Mouse (Mus musculus) neural tube, embryonic 11.5 days (tissue): ENCODE measurements around the gene Ap5s1. TPM values are rescaled to one million over a fixed set of nuclear protein-coding genes. Genes with fewer than 3 reads are reported as not detected.

Experiments
- ATAC-seq: fragments of 200-750 bp; cut with Nextera tagmentation; 2 replicates; pipeline ENCODE4 v1.8.0; 2017; ENCODE audit warnings: moderate number of reproducible peaks, mild to moderate bottlenecking, moderate TSS enrichment, moderate library complexity; ENCODE audit not compliant: insufficient read depth, low FRiP score, low TSS enrichment
- DNase-seq: peaks from one replicate; pipeline ENCODE4 v3.0.0-alpha.2; 2015; ENCODE audit warnings: low spot score
- H3K27ac ChIP-seq: fragments of 300-500 bp; sonication (generic); 2 replicates; pipeline ENCODE4 v1.5.1; 2014; ENCODE audit warnings: low read depth, mild to moderate bottlenecking, low read length
- H3K27me3 ChIP-seq: fragments of 300-500 bp; sonication (generic); 2 replicates; pipeline ENCODE4 v1.6.1; 2014; ENCODE audit warnings: mild to moderate bottlenecking, low read length, mixed read lengths; ENCODE audit not compliant: control insufficient read depth, insufficient read depth
- H3K36me3 ChIP-seq: fragments of 300-500 bp; sonication (generic); 2 replicates; pipeline ENCODE4 v1.6.1; 2014; ENCODE audit warnings: mild to moderate bottlenecking, low read length, moderate library complexity, mixed read lengths; ENCODE audit not compliant: control insufficient read depth, insufficient read depth
- H3K4me1 ChIP-seq: fragments of 300-500 bp; sonication (generic); 2 replicates; pipeline ENCODE4 v1.6.1; 2014; ENCODE audit warnings: low read length, mixed read lengths; ENCODE audit not compliant: control insufficient read depth, insufficient read depth
- H3K4me2 ChIP-seq: fragments of 300-500 bp; sonication (generic); 2 replicates; pipeline ENCODE4 v1.6.1; 2014; ENCODE audit warnings: low read depth, mild to moderate bottlenecking, moderate library complexity
- H3K4me3 ChIP-seq: fragments of 300-500 bp; sonication (generic); 2 replicates; pipeline ENCODE4 v1.5.1; 2014; ENCODE audit warnings: low read depth, low read length
- H3K9ac ChIP-seq: fragments of 300-500 bp; sonication (generic); 2 replicates; pipeline ENCODE4 v1.6.1; 2014; ENCODE audit warnings: mild to moderate bottlenecking, low read length
- H3K9me3 ChIP-seq: fragments of 300-500 bp; sonication (generic); 2 replicates; pipeline ENCODE4 v1.6.1; 2016; ENCODE audit warnings: low read length; ENCODE audit not compliant: control insufficient read depth
- WGBS: fragments of 180-500 bp; shearing (Covaris S2); extraction: QIAGEN DNeasy Blood & Tissue Kit; methylation state at CpG from one replicate; pipeline ENCODE4 v1.1.7; 2014; 5-methylcytosine and 5-hydroxymethylcytosine counted together
- polyA plus RNA-seq: library from polyadenylated mRNA; unstranded; fragments of >200 nt; fragmentation: Nextera tagmentation; extraction: Ambion mirVana; gene quantifications from 2 replicates; pipeline ENCODE4 v1.2.1, GENCODE M21; 2014

The Ap5s1 gene
- polyA plus RNA-seq, 1 experiment from 2014 or later: 27.6 TPM

DNA sequence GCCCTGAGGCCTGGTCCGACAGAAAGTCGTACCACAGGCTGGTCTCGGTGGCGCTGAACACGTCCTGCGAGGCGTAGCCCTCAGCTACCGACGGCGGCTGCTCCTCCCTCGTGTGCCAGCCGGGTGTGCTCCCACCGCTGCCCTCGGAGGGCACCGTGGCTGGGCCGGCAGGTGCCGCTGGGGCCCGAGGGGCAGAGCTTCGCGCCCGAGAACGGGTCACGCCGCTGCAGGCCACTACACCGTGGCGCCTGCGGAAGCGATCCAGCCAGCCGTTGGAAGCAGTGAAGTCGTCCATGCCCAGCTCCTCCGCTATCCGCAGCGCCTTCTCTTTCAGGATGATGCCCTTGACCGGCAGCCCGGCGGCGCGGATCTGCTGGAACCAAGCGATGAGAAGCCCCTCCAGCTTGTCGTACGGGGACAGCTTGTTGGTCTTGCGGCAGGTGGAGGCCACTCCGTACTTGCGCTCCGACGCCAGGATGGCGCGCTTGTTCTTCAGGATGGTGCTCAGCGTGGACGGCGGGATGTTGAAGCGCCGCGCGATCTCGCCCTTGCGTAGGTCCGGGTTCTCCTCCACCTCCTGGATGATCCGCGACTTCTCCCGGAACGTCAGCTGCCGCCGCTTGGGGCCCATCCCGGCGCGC, 27.5 kb upstream of the Ap5s1 start:
- WGBS: under 1% methylated on average over 59 of the region's 67 CpGs
- Histone ChIP-seq H3K27ac (peak overlapping the region; percentile 93), H3K36me3 (peaks cover 2% of the 10 kb centered on the region; the same call in 1 of the 2 replicates), H3K27me3 (no peaks in the 10 kb centered on the region), H3K9me3 (no peaks in the 10 kb centered on the region), H3K4me3 (peak overlapping the region; percentile 90), H3K9ac (peak overlapping the region; percentile 97), H3K4me1 (peaks cover 28% of the 10 kb centered on the region), H3K4me2 (peak overlapping the region; percentile 96)
- ATAC-seq (peak; percentile 45; the same call in 1 of the 2 replicates), DNase-seq (peak; percentile 79)

DNA sequence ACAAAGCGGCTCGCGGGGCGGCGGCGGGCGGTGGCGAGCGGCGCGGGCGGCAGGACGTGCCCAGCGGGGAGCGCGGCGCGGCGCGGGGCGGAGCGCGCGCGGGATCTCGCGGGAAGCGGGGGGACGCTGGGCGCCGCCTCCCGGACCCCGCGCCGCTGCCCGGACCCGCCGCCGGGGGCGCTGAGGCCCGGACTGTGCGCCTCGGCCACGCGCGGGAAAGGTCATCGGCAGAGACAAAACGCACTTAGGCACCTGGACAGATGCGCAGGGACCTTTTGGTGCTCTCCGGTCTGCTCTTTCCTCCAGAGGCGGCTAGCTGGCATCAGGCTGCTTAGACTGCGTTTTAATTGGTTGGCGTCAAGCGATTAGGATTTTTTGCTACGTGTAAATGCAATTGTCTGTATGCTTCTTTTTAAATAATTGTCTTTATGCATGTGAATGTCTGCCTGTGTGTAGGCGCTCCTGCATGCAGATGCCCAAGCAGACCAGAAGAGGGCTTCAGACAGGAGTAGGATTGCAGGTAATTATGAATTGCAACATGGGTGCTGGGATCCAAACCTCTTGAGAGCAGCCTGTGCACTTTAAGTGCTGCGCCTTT, 26.8 kb upstream of the Ap5s1 start, which contains the start of gene Cenpb:
Gene Cenpb (minus strand): TSS at position 78 of the 598 bp plus-strand sequence.
- peak; percentile 91 for DNase-seq
- peaks cover 2% of the 10 kb centered on the region; the same call in 1 of the 2 replicates for H3K36me3 ChIP-seq
- H3K4me2 ChIP-seq: peak within 1 kb of the TSS; percentile 96
- H3K4me3 ChIP-seq: peak within 1 kb of the TSS; percentile 90
- no peaks in the 10 kb centered on the region for H3K27me3 ChIP-seq
- H3K27ac ChIP-seq: peak within 1 kb of the TSS; percentile 93
- peaks cover 25% of the 10 kb centered on the region for H3K4me1 ChIP-seq
- ATAC-seq: peak; percentile 78
- H3K9ac ChIP-seq: peak within 1 kb of the TSS; percentile 97
- H3K9me3 ChIP-seq: no peaks in the 10 kb centered on the region
- 4% methylated on average over 31 of the region's 57 CpGs for WGBS

DNA sequence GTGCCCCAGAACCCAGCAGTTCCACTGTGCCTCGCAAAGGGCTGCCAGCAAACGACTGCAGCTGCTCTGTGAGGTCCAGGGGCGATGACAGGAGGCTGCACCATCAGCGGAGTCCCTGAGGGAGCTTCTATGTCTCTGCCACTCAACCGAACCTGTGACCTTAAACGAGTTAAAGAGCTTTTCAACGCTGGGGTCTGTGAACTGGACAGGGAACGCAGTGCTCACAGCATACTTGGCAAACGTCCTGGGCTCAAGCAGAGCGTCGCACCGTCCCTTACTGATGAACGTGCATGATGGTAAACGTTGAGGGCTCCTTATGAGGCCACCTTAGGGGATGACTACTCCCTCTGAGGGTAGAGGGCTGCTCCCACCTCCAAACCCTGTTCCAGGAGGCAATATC, 20.5 kb upstream of the Ap5s1 start:
- 2% methylated on average over 14 of the region's 14 CpGs for WGBS
- Histone ChIP-seq H3K4me3 (peak overlapping the region; percentile 62), H3K9ac (peak overlapping the region; percentile 48; the same call in 1 of the 2 replicates), H3K9me3 (no peaks in the 10 kb centered on the region), H3K4me2 (peak overlapping the region; percentile 74), H3K27me3 (no peaks in the 10 kb centered on the region), H3K36me3 (no peaks in the 10 kb centered on the region), H3K27ac (no peak overlapping the region), H3K4me1 (peaks cover 24% of the 10 kb centered on the region)
- DNase-seq: no peak
- no peak for ATAC-seq

DNA sequence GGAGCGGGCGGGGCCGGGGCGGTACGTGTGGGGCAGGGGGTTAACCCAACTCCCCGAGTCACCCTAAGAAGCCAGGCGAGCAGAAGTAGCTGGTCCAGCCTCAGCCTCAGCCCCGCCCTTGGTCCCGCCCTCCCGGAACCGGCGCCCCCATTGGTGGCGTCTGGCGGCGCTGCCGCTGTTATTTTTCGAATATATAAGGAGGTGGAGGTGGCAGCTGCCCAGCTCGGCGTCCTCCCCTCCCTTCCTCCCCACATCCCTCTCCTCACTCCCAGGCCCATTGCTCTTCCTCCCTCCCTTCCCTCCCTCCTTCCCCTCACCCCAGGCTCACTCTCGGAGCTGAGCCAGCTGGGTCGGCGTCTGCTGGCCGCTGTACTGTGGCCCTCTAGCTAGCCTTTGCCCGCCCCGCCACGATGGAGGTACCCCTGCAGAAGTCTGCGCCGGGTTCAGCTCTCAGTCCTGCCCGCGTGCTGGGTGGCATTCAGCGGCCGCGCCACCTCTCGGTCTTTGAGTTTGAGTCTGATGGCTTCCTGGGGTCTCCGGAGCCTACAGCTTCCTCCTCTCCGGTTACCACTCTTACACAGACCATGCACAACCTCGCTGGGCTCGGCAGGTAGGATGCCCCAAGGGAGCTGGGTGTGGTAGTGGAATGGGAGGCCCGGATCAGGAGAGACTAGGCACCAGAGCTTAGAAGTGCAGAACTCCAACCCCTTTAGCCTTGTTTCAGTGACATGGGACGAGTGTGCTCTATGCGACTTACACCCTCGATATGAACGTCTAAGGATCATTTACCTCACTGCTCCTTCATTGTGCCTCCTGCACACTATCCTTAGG, 19.9 kb upstream of the Ap5s1 start, which contains the start of the genes Cdc25b and Spef1:
Gene Cdc25b (plus strand): TSS at position 179 of the 831 bp plus-strand sequence.
Gene Spef1 (minus strand): TSS at position 512 of the 831 bp plus-strand sequence.
- peaks cover 24% of the 10 kb centered on the region for H3K4me1 ChIP-seq
- WGBS: under 1% methylated on average over 43 of the region's 43 CpGs

DNA sequence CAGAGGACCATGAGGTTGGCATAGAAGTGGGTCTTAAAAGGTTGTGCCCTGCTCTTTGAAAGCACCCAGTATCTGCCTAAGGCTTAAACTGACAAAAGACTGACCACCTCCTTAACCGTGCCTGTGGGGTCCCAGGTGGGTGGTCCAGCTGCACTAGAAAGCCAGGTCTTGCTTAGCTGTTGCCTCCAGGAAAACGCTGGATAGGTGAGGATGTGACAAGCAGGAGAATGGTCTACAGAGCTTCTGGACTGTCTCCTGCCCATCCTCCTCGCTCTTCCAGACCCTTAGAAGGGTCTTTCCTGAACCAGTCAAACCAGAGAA, 19.3 kb upstream of the Ap5s1 start:
- Histone ChIP-seq H3K36me3 (peaks cover 3% of the 10 kb centered on the region; the same call in 1 of the 2 replicates), H3K4me1 (peaks cover 24% of the 10 kb centered on the region), H3K4me2 (peak overlapping the region; percentile 74), H3K4me3 (peak overlapping the region; percentile 62), H3K9ac (peak overlapping the region; percentile 79), H3K9me3 (no peaks in the 10 kb centered on the region), H3K27me3 (no peaks in the 10 kb centered on the region), H3K27ac (peak overlapping the region; percentile 29; the same call in 1 of the 2 replicates)
- 22% methylated on average over 3 of the region's 3 CpGs for WGBS
- no peak for DNase-seq
- ATAC-seq: no peak

More for the DNA sequence above, 19.9 kb upstream of the Ap5s1 start, which contains the start of the genes Cdc25b and Spef1:
- Histone ChIP-seq H3K9me3 (no peaks in the 10 kb centered on the region), H3K4me2 (peak within 1 kb of the TSS; percentile 74), H3K27me3 (no peaks in the 10 kb centered on the region), H3K9ac (peak within 1 kb of the TSS; percentile 79), H3K27ac (peak within 1 kb of the TSS; percentile 54), H3K4me3 (peak within 1 kb of the TSS; percentile 62), H3K36me3 (peaks cover 3% of the 10 kb centered on the region; the same call in 1 of the 2 replicates)
- peak; percentile 84 for ATAC-seq
- peak; percentile 91 for DNase-seq

DNA sequence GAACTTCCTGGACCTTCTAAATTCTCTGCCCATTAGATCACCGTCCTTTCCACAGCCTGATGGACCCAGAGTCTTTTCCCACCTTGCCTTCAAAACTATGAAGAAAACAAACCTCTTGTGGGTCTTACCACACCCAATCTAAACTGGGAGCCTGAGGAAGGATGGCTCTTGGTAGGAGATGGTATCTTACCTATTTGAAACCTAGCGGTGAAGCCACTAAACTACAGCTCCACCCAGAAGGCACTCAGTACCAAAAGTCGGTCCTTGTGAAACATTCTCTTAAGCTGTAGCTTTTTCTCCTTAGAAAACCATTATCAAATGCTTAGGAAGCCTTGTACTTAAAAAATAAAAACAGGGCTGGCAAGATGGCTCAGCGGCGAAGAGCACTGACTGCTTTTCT, 18.6 kb upstream of the Ap5s1 start:
- no peak overlapping the region; the same call in 1 of the 2 replicates for H3K9ac ChIP-seq
- no peaks in the 10 kb centered on the region for H3K9me3 ChIP-seq
- DNase-seq (no peak), ATAC-seq (no peak)
- no peak overlapping the region for H3K27ac ChIP-seq
- H3K4me2 ChIP-seq: peak overlapping the region; percentile 74
- no peaks in the 10 kb centered on the region for H3K27me3 ChIP-seq
- 97% methylated on average over 5 of the region's 5 CpGs for WGBS
- peaks cover 24% of the 10 kb centered on the region for H3K4me1 ChIP-seq
- peak overlapping the region; percentile 62; the same call in 1 of the 2 replicates for H3K4me3 ChIP-seq
- H3K36me3 ChIP-seq: peaks cover 6% of the 10 kb centered on the region; the same call in 1 of the 2 replicates

DNA sequence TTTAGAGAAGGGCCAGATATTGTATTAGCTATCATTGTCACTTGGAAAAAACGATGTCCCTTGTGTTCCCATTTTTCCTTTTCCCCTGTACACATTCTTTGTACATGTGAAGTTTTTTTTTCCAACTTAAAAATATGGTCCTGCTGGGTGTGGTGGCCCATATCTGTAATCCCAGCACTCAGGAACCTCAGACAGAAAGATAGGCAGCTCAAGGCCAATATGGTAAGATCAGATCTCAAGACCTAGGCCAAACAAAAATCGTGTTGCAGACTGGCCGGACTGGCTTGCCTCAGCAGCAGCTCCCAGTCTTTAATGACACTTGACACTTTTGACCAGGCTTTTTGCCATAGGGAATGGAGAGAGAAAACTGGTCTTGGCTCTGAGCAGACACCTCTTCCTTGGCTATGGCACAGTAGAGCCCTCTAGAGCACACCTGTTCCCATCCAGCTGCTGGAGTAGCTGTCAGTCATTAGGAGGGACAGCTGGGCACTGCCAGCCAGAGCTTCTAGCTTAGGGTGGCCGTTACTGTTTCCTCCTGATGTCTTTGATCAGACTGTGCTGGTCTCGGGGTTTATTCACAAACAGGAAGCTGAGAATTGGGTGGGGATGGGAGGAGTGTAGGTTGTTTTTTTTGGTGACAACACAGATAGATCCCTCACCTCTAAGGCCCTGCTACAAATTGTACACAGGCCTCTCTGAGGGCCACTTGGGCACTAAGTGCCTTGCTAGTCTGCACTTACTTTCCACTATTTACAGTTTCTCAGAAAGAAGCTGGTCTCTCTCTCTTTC, 17.2 kb upstream of the Ap5s1 start:
- peak; percentile 21 for DNase-seq
- 53% methylated on average over 5 of the region's 5 CpGs for WGBS

More for the DNA sequence above, 17.2 kb upstream of the Ap5s1 start:
- Histone ChIP-seq H3K9me3 (no peaks in the 10 kb centered on the region), H3K4me1 (peaks cover 24% of the 10 kb centered on the region), H3K4me3 (no peak overlapping the region), H3K27ac (peak overlapping the region; percentile 84), H3K4me2 (peak overlapping the region; percentile 33), H3K27me3 (no peaks in the 10 kb centered on the region), H3K9ac (peak overlapping the region; percentile 12; the same call in 1 of the 2 replicates), H3K36me3 (peaks cover 8% of the 10 kb centered on the region; the same call in 1 of the 2 replicates)
- no peak for ATAC-seq
